Mouse (Mus musculus) bone marrow macrophage, adult 2 months (primary cell): ENCODE measurements around the gene Zranb2. TPM values are rescaled to one million over a fixed set of nuclear protein-coding genes. Genes with fewer than 3 reads are reported as not detected.

Experiments used
- H3K27ac ChIP-seq: 2 replicates; pipeline ENCODE4 v1.5.1; 2012; ENCODE audit warnings: low read depth, low read length; ENCODE audit not compliant: insufficient read depth
- H3K4me1 ChIP-seq: 2 replicates; pipeline ENCODE4 v1.6.1; 2012; ENCODE audit warnings: low read length; ENCODE audit not compliant: control insufficient read depth, insufficient read depth
- H3K4me3 ChIP-seq: 2 replicates; pipeline ENCODE4 v1.5.1; 2012; ENCODE audit warnings: mild to moderate bottlenecking, low read length, moderate library complexity; ENCODE audit not compliant: insufficient read depth
- CTCF ChIP-seq: IDR thresholded peaks from 2 replicates; pipeline ENCODE4 v1.5.1; 2012; ENCODE audit warnings: low read depth, mild to moderate bottlenecking, low read length, moderate library complexity
- POLR2A ChIP-seq: IDR thresholded peaks from 2 replicates; pipeline ENCODE4 v1.6.1; 2012; ENCODE audit warnings: mild to moderate bottlenecking, low read depth, low read length, borderline replicate concordance
- polyA plus RNA-seq: library from polyadenylated mRNA; stranded (reverse); fragments of >200 nt; gene quantifications from 2 replicates; pipeline ENCODE4 v1.2.4, GENCODE M21; 2012; ENCODE audit not compliant: missing spikeins, insufficient read depth, insufficient read length

The Zranb2 gene
- polyA plus RNA-seq, 1 experiment, result 64.7 TPM

GRCm38 (mm10) chr3:157579376-157579775, 45.4 kb downstream of the Zranb2 start:
- Histone ChIP-seq H3K4me3 (no peak overlapping the region), H3K27ac (no peak overlapping the region), H3K4me1 (peaks cover 44% of the 10 kb centered on the region)
- no peak for TF ChIP-seq CTCF
- TF ChIP-seq POLR2A, result no peak

GRCm38 (mm10) chr3:157580299-157580698, 46.3 kb downstream of the Zranb2 start:
- Histone ChIP-seq H3K27ac (no peak overlapping the region), H3K4me3 (no peak overlapping the region), H3K4me1 (peaks cover 41% of the 10 kb centered on the region)
- TF ChIP-seq POLR2A, result no peak
- no peak for TF ChIP-seq CTCF

GRCm38 (mm10) chr3:157581755-157582154, 47.8 kb downstream of the Zranb2 start:
- Histone ChIP-seq H3K4me1 (peaks cover 28% of the 10 kb centered on the region), H3K4me3 (no peak overlapping the region), H3K27ac (no peak overlapping the region)
- no peak for TF ChIP-seq POLR2A
- no peak for TF ChIP-seq CTCF

- Histone ChIP-seq H3K4me1 (peaks cover 19% of the 10 kb centered on the region), H3K4me3 (no peak overlapping the region), H3K27ac (no peak overlapping the region)
- no peak for TF ChIP-seq POLR2A
- no peak for TF ChIP-seq CTCF
Measured at GRCm38 (mm10) chr3:157582626-157583405, 48.9 kb downstream of the Zranb2 start.

- Histone ChIP-seq H3K27ac (no peak overlapping the region), H3K4me1 (no peaks in the 10 kb centered on the region), H3K4me3 (no peak overlapping the region)
- TF ChIP-seq POLR2A, result no peak
Measured at GRCm38 (mm10) chr3:157597837-157598379, 63.9 kb downstream of the Zranb2 start.

Other genes with a start within 250 kb of the Zranb2 start
- 9.0 and 9.2 TPM in 2 replicates for gene Ptger3, start 32.7 kb downstream of the Zranb2 start, polyA plus RNA-seq